Mouse (Mus musculus) kidney, adult 2 months (tissue): Measurements from ENCODE around the gene Egln1. TPM values are rescaled to one million over a fixed set of nuclear protein-coding genes. Genes with fewer than 3 reads are reported as not detected.
A peak's percentile ranks its signal among the peaks of the same experiment; 100 is the strongest.

Source experiments
- DNase-seq: peaks from one replicate; pipeline ENCODE4 v3.0.0; 2021
- H3K27ac ChIP-seq: fragments of 200-500 bp; 2 replicates; pipeline ENCODE4 v1.5.1; 2012; ENCODE audit warnings: low read depth, low read length, control low read depth, inconsistent platforms; ENCODE audit not compliant: insufficient read depth
- H3K27me3 ChIP-seq: fragments of 200-500 bp; replicated peaks from 2 replicates; pipeline ENCODE4 v1.6.1; 2012; ENCODE audit warnings: mild to moderate bottlenecking, moderate library complexity, low read length, inconsistent platforms; ENCODE audit not compliant: control insufficient read depth, insufficient read depth
- H3K36me3 ChIP-seq: fragments of 200-500 bp; 2 replicates; pipeline ENCODE4 v1.6.1; 2012; ENCODE audit warnings: mild to moderate bottlenecking, moderate library complexity, low read length, inconsistent platforms; ENCODE audit not compliant: control insufficient read depth, insufficient read depth
- H3K4me1 ChIP-seq: fragments of 200-500 bp; 2 replicates; pipeline ENCODE4 v1.6.1; 2011; ENCODE audit warnings: low read length; ENCODE audit not compliant: control insufficient read depth, insufficient read depth
- H3K4me3 ChIP-seq: fragments of 200-500 bp; 2 replicates; pipeline ENCODE4 v1.5.1; 2011; ENCODE audit warnings: mild to moderate bottlenecking, low read depth, low read length, control low read depth; ENCODE audit not compliant: insufficient read depth
- CTCF ChIP-seq: fragments of 200-500 bp; conservative IDR thresholded peaks from 2 replicates; pipeline ENCODE4 v1.5.1; 2011; ENCODE audit warnings: low read depth, mild to moderate bottlenecking, control low read depth, low read length, moderate library complexity, mixed read lengths; ENCODE audit not compliant: insufficient read depth, insufficient read length
- POLR2A ChIP-seq: fragments of 200-500 bp; IDR thresholded peaks from one replicate; pipeline ENCODE4 v1.6.1; 2011; ENCODE audit warnings: low read depth, low read length, control low read depth
- WGBS: fragments of 180-500 bp; shearing (Covaris S2); methylation state at CpG from one replicate; pipeline ENCODE4 v1.1.7; 2018; 5-methylcytosine and 5-hydroxymethylcytosine counted together
- polyA plus RNA-seq: library from polyadenylated mRNA; depleted of rRNA; stranded (reverse); fragments of >200 nt; gene quantifications from 2 replicates; pipeline ENCODE4 v1.2.3, GENCODE M21; 2012

The Egln1 gene
- polyA plus RNA-seq, 1 experiment: 38.8 TPM

- H3K4me1 ChIP-seq: peaks cover 15% of the 10 kb centered on the region
- under 1% methylated on average over 60 of the region's 60 CpGs for WGBS
- peak overlapping the region; percentile 88 for H3K4me3 ChIP-seq
- peak overlapping the region; percentile 72 for H3K27ac ChIP-seq
- no peak for TF ChIP-seq POLR2A
- TF ChIP-seq CTCF: peak; percentile 70
- DNase-seq: peak; percentile 87
- no peaks in the 10 kb centered on the region for H3K27me3 ChIP-seq
- 0 out of 2 replicates have a peak, but pooled peaks cover 2% of the 10 kb centered on the region for H3K36me3 ChIP-seq
Observed at GRCm38 (mm10) chr8:124896632-124897385, 52.3 kb downstream of the Egln1 start.

- 59% methylated on average over 26 of the region's 26 CpGs for WGBS
- peak overlapping the region; percentile 8 for H3K27ac ChIP-seq
- no peak for DNase-seq
- no peaks in the 10 kb centered on the region for H3K36me3 ChIP-seq
- peak; percentile 24 for TF ChIP-seq POLR2A
- TF ChIP-seq CTCF: no peak
- peaks cover 15% of the 10 kb centered on the region for H3K4me1 ChIP-seq
- H3K4me3 ChIP-seq: peak overlapping the region; percentile 88
- no peaks in the 10 kb centered on the region for H3K27me3 ChIP-seq
Observed at GRCm38 (mm10) chr8:124896010-124896631, 53.0 kb downstream of the Egln1 start.

GRCm38 (mm10) chr8:124892596-124892995, 56.5 kb downstream of the Egln1 start:
- 77% methylated on average over 3 of the region's 3 CpGs for WGBS
- H3K27ac ChIP-seq: no peak overlapping the region
- no peak overlapping the region for H3K4me3 ChIP-seq
- TF ChIP-seq CTCF: no peak
- no peak for TF ChIP-seq POLR2A
- H3K36me3 ChIP-seq: no peaks in the 10 kb centered on the region
- no peak for DNase-seq
- peaks cover 9% of the 10 kb centered on the region for H3K4me1 ChIP-seq
- no peaks in the 10 kb centered on the region for H3K27me3 ChIP-seq

- 94% methylated on average over 5 of the region's 5 CpGs for WGBS
- Histone ChIP-seq H3K4me3 (no peak overlapping the region), H3K27ac (no peak overlapping the region), H3K4me1 (no peaks in the 10 kb centered on the region), H3K27me3 (no peaks in the 10 kb centered on the region), H3K36me3 (peaks cover 2% of the 10 kb centered on the region)
- no peak for DNase-seq
- TF ChIP-seq CTCF (no peak), POLR2A (no peak)
Observed at GRCm38 (mm10) chr8:124888385-124888784, 60.7 kb downstream of the Egln1 start.

- Histone ChIP-seq H3K27ac (no peak overlapping the region), H3K36me3 (peaks cover 7% of the 10 kb centered on the region), H3K4me3 (no peak overlapping the region), H3K27me3 (no peaks in the 10 kb centered on the region), H3K4me1 (no peaks in the 10 kb centered on the region)
- TF ChIP-seq CTCF (no peak), POLR2A (no peak)
- 81% methylated on average over 10 of the region's 10 CpGs for WGBS
- no peak for DNase-seq
Observed at GRCm38 (mm10) chr8:124878946-124879526, 70.1 kb downstream of the Egln1 start.

GRCm38 (mm10) chr8:124878141-124878540, 71.0 kb downstream of the Egln1 start:
- Histone ChIP-seq H3K4me3 (no peak overlapping the region), H3K4me1 (no peaks in the 10 kb centered on the region), H3K27me3 (no peaks in the 10 kb centered on the region), H3K27ac (no peak overlapping the region), H3K36me3 (peaks cover 4% of the 10 kb centered on the region)
- DNase-seq: no peak
- 79% methylated on average over 5 of the region's 5 CpGs for WGBS
- TF ChIP-seq POLR2A: no peak
- no peak for TF ChIP-seq CTCF

- no peak for DNase-seq
- no peaks in the 10 kb centered on the region; the same call in 1 of the 2 replicates for H3K36me3 ChIP-seq
- no peak overlapping the region for H3K27ac ChIP-seq
- H3K27me3 ChIP-seq: no peaks in the 10 kb centered on the region
- no peak for TF ChIP-seq CTCF
- no peak for TF ChIP-seq POLR2A
- H3K4me3 ChIP-seq: no peak overlapping the region
- no peaks in the 10 kb centered on the region for H3K4me1 ChIP-seq
- WGBS: 86% methylated on average over 5 of the region's 5 CpGs
Observed at GRCm38 (mm10) chr8:124872690-124873089, 76.4 kb downstream of the Egln1 start.

- 96% methylated on average over 7 of the region's 7 CpGs for WGBS
- Histone ChIP-seq H3K36me3 (no peaks in the 10 kb centered on the region), H3K4me3 (no peak overlapping the region), H3K4me1 (no peaks in the 10 kb centered on the region), H3K27me3 (no peaks in the 10 kb centered on the region), H3K27ac (no peak overlapping the region)
- DNase-seq: no peak
- TF ChIP-seq POLR2A: no peak
- no peak for TF ChIP-seq CTCF
Observed at GRCm38 (mm10) chr8:124872081-124872480, 77.0 kb downstream of the Egln1 start.
